Mouse (Mus musculus) kidney, adult 2 months (tissue): Measurements from ENCODE around the gene Tmem60.

Experiments
- CTCF ChIP-seq: fragments of 200-500 bp; conservative IDR thresholded peaks from 2 replicates; pipeline ENCODE4 v1.5.1; 2011; ENCODE audit warnings: low read depth, mild to moderate bottlenecking, control low read depth, low read length, moderate library complexity, mixed read lengths; ENCODE audit not compliant: insufficient read depth, insufficient read length
- POLR2A ChIP-seq: fragments of 200-500 bp; IDR thresholded peaks from one replicate; pipeline ENCODE4 v1.6.1; 2011; ENCODE audit warnings: low read depth, low read length, control low read depth

DNA sequence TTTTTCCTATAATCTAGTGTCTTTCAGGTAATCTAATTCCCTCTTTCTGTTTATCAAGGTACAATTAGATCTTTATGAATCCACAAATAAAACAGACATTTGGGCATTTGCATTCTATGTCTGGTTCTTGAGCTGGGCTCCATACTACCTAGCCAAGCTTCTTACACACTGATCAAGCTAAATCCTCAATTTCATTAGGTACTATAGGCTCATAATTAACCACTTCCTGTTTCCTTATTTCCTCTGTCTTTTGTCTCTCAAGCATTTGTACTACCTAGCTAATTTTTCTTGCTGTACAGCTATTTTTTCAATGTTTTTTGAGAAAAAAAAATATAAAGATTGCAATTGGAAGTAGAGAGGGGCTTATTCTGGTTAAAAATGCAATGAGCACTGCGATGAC lies 44.9 kb upstream of the Tmem60 start:
- TF ChIP-seq POLR2A (no peak), CTCF (no peak)
